Mouse (Mus musculus) embryo, embryonic 10 days (tissue): ENCODE results near the gene Wipf1.
A peak's percentile ranks its signal among the peaks of the same experiment; 100 is the strongest.
"Not testable (repeated sequence)": the region's sequence is repeated elsewhere in the genome, so short reads cannot be mapped to it uniquely, and the experiment has no call there.

ENCODE experiments used
- DNase-seq: peaks from one replicate; pipeline ENCODE4 v3.0.0-alpha.2; 2015; ENCODE audit warnings: low spot score

The Wipf1 gene

DNA sequence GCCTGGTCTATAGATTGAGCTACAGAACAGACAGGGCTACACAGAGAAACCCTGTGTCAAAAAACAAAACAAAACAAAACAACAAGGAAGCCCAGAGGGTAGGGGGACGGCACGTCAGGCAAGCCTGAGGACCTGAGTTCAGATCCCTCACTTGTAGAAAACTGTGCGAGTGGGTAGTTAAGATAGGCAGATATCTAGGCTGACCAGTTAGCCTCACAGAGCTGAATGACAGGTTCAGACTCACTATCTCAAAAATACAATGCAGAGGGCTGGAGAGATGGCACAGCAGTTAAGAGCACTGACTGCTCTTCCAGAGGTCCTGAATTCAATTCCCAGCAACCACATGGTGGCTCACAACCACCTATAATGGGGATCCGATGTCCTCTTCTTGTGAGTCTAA is 23.2 kb downstream of the Wipf1 start:
- not testable (repeated sequence) for DNase-seq

- DNase-seq = no peak
Observed at GRCm38 (mm10) chr2:73502863-73503429, 26.6 kb downstream of the Wipf1 start.

GRCm38 (mm10) chr2:73500864-73501263 is 28.7 kb downstream of the Wipf1 start:
- DNase-seq = no peak

GRCm38 (mm10) chr2:73498322-73498721 is 31.2 kb downstream of the Wipf1 start:
- DNase-seq = no peak

GRCm38 (mm10) chr2:73497572-73497971 is 32.0 kb downstream of the Wipf1 start:
- no peak for DNase-seq

GRCm38 (mm10) chr2:73496944-73497343 is 32.6 kb downstream of the Wipf1 start:
- DNase-seq = no peak

DNA sequence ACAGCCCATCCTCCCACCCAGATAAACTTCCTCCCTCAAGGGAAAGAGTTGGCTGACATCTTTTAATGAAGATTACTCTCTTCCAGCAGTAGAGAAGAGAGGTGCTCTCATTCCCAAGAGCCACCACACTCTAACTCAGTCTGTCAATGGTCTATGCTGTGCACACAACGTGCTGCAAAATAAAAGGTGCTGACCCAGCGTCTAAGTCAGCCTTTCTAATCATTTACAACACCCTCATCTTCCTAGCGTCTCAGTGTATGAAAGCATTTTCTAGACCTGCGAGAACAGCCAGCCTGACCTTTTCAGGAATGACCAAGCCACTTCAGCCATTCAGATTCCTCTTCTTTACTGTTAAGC is 33.2 kb downstream of the Wipf1 start:
- DNase-seq = no peak

DNA sequence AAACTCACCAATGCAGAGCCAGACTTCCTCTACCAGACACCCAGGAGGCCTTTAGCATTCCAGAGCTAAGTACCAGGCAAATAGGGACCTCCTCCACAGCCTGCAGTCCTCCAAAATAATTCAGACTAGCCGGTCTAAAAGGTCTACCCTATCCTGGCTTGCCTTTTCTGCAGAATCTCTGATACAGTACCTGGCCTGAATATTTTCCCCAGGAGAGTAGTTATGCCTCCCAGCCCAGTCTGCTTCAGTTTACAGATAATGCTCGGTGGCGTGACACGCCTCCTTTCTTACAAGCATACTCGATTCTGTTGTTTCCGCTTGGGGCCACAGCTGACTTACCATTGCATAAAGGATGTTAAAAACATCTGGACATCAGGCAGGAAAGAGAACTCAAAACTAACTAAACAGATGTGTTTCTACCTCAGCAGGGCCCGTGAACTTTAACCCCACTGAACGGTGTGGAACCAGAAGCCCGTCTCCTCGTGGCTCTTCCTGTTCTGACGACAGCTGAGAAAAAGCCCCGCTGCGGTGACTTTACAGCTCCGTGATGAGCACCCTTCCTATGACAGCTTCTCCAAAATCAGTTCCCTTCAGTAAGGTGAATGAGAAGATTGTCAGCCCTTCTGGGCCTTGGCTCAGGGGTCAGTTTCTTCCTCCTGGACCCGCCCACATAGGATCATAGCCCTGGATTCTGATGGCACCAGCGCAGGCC is 33.8 kb downstream of the Wipf1 start:
- peak; percentile 69 for DNase-seq

GRCm38 (mm10) chr2:73493517-73493916 is 36.0 kb downstream of the Wipf1 start:
- DNase-seq = no peak

DNA sequence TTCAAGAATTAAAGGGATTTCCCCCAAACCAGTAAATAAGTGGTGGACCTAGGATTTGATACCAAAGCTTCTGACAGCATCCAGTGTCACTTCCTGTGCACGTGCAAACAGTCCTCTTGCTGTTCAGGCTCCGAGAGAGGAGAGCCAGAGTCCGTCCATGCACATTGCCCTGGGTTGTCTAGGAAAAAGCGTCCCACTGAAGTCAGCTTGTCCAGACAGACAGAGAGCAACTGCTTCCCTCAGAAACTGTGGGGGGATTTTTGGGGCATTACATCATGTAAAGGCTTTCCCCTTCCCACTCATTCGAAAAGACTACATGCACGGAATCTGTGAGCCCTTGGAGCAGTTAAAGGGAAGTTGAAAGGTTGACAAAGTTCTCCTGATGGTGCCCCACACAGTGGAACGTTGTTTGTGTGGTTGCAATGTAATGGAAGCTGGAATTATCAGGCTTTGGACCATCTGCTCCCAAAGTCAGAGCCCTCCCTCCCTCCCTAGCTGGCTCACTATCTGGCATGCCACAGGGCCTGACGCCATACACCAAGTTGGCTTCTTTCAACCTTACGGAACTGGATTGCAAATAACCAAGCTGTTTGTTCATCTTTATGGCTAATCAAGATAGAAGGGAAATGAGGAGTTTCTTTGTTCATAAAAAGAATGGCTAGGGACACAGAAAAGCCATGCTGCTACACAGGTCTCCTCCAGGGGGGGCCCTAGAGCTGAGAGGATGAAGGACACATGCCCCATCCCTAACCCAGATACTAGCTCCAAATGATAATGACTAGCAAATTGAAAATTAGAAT is 37.9 kb downstream of the Wipf1 start:
- DNase-seq = peak; percentile 49

DNA sequence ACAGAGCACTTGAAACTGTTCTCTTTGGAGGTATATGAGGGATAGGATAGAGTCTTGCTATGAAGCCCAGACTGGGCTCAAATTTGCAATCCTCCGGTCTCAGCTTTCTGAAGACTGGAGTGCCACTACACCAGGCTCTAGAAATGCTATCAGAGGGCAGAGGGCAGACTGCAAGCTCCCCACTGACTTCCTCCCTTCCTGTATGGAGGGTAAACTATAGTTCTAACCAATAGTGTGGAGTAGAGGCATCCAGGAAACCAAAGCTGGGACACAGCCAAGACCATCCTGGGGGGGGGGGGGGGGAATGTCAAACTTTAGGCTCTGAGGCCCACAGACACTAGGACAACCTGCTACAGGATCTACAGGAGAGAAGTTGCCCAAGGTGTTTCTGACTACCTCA is 39.1 kb downstream of the Wipf1 start:
- DNase-seq = no peak

GRCm38 (mm10) chr2:73486120-73486601 is 43.4 kb downstream of the Wipf1 start:
- no peak for DNase-seq

DNA sequence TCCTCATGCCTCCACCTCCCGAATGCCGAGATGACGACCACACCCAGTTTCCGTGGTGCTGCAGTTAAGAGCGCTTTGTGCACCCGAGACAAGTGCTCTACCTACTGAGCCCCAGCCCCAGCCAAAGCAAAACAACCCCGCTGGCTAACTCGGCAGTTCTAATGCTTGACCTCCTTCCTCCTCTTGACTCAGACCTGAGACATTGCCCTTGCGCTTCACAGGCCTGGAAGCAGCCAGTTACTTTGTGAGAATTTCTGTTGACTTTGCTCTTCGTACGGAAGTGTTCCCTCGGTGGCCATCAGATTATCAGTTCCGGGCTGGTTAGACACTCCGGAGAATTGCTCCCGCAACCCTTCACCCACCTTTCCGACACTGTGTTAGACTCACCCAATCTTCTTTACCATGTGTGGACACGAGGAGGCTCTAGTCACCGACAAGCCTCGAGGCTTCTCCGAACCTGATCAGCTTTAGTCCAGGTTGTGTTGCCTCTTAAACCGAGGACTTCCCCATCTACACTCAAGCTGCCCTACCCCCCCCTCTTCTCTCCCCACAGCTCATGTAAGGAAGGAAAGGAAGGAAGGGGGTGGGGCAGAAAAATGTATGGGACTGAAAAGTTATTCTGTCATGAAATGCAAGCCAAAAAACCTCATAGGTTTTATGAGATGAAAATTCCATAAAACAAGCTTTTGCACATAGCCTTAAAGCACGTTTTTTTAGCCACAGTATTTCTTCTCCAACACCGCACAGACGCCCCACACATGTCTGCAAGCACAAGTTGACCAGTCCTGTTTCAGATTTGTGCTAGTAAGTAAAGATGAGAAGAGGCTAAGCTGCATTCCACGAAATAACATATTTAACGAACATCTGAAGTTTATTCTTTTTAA is 44.1 kb downstream of the Wipf1 start:
- DNase-seq = no peak

DNA sequence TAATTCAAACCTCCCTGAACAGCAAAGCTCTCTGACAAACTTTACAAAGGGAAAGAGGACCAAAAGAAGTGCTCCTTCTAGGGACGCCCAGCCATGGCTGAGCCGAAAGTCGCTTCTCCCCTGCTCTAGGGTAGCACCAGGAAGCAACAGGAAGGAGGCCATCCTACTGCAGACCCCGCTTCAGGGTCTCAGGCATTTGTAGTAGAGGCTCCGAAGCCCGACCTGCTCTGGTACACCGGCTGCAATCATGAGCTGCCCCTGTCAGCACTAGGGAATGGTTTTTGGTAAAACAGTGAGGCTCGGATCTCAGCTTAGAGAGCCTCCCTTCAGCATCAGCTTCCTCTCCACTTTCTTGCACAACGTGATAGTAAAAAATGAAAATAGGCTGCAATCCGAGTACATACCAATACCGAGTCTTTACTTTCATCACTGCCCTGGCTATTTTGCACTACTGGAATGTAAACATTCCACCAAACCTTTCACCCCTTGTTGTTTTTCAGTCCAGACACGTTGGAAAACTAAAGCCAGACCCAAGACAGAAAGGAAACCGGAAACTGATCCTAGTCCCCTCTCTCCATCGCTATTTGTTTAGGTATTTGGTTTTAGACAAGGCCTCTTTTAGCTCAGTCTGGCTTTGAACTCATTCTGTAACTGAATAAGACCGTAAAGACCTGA is 44.8 kb downstream of the Wipf1 start:
- DNase-seq = no peak

DNA sequence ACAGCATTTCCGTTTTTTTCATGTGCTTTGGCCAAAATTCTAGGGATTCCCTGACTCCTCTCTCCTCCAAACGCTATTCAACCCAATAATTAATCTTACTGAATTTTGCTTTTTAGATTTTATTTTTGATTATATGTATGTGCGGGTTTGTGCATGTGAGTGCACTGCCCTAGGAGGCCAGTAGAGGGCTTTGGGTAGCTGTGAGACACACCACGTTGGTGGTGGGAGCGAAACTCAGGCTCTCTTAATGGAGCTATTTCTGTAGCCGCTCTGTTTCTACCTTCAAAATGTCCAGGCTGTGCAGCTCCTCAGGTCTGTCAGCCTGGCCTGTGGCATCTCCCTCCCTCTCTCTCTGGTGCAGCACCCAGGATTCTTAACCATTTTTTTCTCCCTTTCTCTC is 50.7 kb downstream of the Wipf1 start:
- no peak for DNase-seq

GRCm38 (mm10) chr2:73477501-73477900 is 52.0 kb downstream of the Wipf1 start:
- no peak for DNase-seq

DNA sequence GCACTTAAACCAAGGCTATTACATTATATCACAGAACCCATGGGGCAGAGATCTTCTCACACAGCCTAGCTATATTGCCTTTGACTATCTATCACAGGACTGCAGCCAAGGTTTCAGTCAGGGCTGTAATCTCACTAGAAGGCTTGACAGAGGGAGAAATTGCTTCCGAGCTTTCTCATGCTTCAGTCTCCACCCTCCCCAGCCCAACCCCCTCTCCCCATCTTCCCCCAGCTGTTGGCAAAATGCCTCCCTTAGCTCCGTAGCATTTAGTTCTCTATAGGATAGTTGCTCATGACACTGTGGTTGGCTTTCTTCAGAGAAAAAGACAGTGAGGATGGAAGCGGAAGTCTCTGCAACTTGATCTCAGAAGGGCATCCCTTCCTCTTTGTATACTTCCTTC is 54.0 kb downstream of the Wipf1 start:
- DNase-seq = no peak

DNA sequence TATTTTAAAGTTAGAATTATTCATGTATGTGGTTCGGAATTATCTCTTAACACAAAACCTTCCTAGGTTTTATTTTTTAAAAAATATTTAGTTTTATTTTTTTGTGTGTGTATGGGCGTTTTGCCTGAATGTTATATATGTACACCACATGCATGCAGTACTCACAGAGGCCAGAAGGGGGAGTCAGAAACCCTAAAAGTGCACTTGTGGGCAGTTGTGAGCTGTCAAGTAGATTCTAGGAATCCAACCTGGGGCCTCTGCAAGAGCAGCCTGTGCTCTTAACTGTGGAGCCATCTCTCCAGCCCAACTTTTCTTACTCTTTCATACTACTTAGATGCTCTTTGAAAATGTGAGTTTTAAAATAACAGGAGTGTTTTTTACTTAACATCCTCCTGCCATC is 57.4 kb downstream of the Wipf1 start:
- no peak for DNase-seq

- no peak for DNase-seq
Observed at GRCm38 (mm10) chr2:73470146-73470630, 59.3 kb downstream of the Wipf1 start.

GRCm38 (mm10) chr2:73469552-73469951 is 60.0 kb downstream of the Wipf1 start:
- DNase-seq = no peak

GRCm38 (mm10) chr2:73468993-73469392 is 60.5 kb downstream of the Wipf1 start:
- no peak for DNase-seq
